Mouse (Mus musculus) brown adipose tissue, adult 24 weeks (tissue): Measurements from ENCODE around the gene Tmem269. TPM values are rescaled to one million over a fixed set of nuclear protein-coding genes. Genes with fewer than 3 reads are reported as not detected.

Experiments used
- H3K27ac ChIP-seq: fragments of 200-500 bp; replicated peaks from 2 replicates; pipeline ENCODE4 v1.5.1; 2012; ENCODE audit warnings: low read depth, mild to moderate bottlenecking, low read length
- H3K4me1 ChIP-seq: fragments of 200-500 bp; 2 replicates; pipeline ENCODE4 v1.6.1; 2012; ENCODE audit warnings: low read length, mixed read lengths; ENCODE audit not compliant: control insufficient read depth, insufficient read depth, insufficient read length
- H3K4me3 ChIP-seq: fragments of 200-500 bp; 2 replicates; pipeline ENCODE4 v1.5.1; 2012; ENCODE audit warnings: low read depth, mild to moderate bottlenecking, low read length, moderate library complexity; ENCODE audit not compliant: insufficient read depth
- polyA plus RNA-seq: library from polyadenylated mRNA; stranded (reverse); fragments of >200 nt; gene quantifications from 2 replicates; pipeline ENCODE4 v1.2.4, GENCODE M21; 2012; ENCODE audit not compliant: missing spikeins, insufficient read depth, insufficient read length

The Tmem269 gene
- polyA plus RNA-seq, 1 experiment: not detected

DNA sequence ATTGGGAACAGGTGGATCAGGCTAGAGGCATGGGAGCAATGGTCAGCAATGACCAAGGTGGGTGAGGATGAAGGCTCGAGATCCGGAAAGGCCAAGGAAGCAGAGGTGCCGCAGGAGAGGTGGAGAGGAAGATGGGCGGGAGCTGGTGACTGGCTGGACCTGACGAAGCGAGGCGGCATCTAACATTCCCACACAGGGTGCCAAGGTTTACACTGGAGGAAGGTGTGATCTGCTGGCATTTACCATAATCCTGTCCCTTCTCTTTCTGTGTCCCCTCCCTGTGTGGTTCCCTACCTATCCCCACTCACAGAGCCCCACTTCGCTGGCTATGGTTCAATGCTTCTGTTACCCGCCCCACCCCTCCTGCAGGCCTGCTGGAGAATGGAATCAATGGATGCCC, 27.9 kb upstream of the Tmem269 start:
- Histone ChIP-seq H3K4me3 (no peak overlapping the region), H3K4me1 (0 out of 2 replicates have a peak, but pooled peaks cover 3% of the 10 kb centered on the region), H3K27ac (no peak overlapping the region)

DNA sequence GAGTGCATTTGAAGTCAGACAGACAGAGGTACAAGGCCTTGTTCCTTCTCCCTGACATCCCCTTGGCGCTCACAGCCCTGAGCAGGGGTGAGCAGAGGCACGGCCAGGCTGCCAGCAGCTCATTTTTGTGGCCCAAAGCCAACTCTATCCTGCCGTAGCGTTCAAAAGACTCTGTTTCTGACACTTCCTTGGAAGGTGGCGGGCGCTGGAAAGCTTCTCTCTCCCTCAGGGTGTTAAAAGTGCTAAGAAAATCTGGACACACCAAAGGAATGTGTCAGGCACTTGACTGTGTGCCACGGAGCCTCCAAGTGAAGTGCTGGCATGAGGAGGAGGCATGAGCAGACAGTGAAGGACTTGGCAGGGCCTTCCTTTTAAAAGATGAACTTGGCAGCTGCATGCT, 27.5 kb upstream of the Tmem269 start:
- 0 out of 2 replicates have a peak, but pooled peaks cover 3% of the 10 kb centered on the region for H3K4me1 ChIP-seq
- H3K27ac ChIP-seq: no peak overlapping the region
- no peak overlapping the region for H3K4me3 ChIP-seq

DNA sequence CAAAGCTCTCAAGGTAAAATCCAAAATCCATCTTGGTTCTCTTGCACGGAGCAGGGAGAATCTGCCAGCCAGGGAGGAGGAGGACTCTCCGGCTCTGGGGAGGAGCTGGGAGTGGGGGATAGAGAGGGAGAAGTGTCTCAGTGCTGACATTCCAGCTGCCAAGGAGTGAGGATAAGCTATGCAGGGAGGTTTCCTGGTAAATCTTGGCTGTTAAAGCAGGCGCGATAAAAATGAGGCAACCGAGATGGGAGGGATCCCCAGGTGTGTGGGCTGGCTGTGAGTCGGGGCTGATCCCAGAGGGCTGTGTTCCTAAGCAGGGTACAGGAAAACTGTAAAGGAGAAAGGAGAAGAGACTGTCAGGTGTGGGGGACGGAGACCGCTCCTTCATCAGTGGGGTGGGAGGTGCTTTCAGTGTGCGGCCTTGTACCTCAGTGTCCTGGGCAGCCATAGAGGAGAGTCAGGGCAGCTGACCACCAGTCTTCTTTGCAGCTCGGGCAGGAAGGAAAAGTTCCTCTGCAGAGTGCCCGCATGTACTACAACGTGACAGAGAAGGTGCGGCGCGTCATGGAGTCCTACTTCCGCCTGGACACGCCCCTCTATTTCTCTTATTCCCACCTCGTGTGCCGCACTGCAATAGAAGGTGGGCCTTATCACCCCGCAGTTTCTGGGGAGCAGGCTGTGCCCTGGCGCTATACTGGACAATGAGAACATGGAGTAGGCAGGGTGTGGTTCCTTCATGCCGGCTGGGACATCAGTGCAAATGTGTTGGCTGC, 26.6 kb upstream of the Tmem269 start:
- Histone ChIP-seq H3K27ac (no peak overlapping the region), H3K4me3 (no peak overlapping the region), H3K4me1 (0 out of 2 replicates have a peak, but pooled peaks cover 3% of the 10 kb centered on the region)

DNA sequence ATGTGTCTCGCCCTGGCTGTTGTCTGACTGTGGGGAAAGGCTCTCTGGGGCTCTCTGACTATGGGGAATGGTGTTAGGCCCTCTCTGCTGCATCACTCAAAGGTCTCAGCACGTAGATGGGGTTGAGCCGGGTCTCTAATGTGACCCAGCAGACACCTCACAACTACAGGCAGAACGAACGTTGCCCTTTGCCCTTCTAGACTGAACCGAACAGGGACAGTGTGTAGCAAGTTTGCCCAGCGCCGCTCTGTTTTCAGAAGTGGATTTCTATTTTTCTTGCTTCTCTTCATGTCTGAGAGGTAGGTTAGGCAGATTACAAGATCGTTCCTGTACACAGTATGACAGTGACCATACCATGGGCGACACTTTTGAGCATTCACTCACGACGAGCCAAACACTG, 24.6 kb upstream of the Tmem269 start:
- H3K4me1 ChIP-seq: 0 out of 2 replicates have a peak, but pooled peaks cover 3% of the 10 kb centered on the region
- no peak overlapping the region for H3K27ac ChIP-seq
- no peak overlapping the region for H3K4me3 ChIP-seq

DNA sequence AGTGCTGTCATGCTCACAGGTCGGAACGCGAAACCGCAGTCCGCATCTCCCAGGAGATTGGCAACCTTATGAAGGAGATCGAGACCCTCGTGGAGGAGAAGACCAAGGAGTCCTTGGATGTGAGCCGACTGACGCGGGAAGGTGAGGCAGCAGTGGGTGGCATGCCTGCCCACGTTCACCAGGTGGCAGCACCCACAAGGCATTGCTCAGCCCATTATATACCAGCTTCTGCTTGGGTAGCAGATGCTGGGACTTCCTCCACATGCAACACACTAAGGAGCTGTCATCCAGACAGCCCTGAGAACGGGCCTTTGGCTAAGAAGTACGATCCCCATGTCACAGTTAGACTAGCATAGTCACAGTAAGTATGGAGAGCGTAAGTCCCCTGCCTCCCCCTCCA, 23.6 kb upstream of the Tmem269 start:
- Histone ChIP-seq H3K27ac (no peak overlapping the region), H3K4me3 (no peak overlapping the region), H3K4me1 (0 out of 2 replicates have a peak, but pooled peaks cover 2% of the 10 kb centered on the region)

DNA sequence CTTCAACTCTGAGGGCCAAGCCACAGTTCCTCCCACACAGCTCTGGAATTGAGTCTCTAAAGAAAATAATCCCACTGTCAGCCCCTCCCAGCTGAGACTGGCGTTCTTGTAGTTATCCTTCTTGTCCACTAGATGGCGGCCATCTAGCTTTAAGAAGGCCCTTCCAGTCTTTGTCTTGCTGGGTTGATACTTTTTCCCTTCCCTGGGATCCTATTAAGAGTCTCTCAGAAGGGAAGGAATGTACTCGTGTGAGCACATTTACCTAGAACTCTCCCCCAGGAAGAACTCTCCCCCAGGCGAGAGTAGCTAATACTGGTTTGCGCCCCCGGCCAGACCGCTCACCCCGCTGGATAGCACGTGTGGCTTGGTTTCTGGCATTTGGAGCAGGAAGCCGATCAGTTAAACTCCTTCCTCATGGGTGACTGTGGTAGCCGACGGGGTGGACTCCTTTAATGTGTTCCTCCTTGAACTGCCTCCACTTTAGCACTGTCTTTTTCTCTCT, 21.2 kb upstream of the Tmem269 start:
- H3K4me1 ChIP-seq: no peaks in the 10 kb centered on the region
- no peak overlapping the region for H3K27ac ChIP-seq
- peak overlapping the region; percentile 38 for H3K4me3 ChIP-seq

DNA sequence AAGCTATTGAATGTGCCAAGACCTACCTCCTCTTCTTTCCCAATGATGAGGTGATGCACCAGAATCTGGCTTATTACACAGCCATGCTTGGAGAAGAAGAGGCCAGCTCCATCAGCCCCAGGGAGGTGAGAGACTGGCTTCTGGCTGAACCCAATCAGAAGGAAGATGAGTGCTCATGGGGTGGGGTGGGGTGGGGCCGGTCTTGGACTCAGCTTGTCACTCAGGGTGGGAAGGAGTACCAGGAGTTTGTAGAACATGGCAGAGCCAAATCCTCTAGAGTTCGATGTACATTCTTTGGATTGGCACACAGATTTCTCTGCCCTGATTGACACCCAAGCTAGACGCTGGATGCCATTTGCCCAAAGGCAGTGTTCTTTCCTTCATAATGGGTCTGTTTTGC, 20.6 kb upstream of the Tmem269 start:
- H3K27ac ChIP-seq: no peak overlapping the region
- no peak overlapping the region for H3K4me3 ChIP-seq
- no peaks in the 10 kb centered on the region for H3K4me1 ChIP-seq

DNA sequence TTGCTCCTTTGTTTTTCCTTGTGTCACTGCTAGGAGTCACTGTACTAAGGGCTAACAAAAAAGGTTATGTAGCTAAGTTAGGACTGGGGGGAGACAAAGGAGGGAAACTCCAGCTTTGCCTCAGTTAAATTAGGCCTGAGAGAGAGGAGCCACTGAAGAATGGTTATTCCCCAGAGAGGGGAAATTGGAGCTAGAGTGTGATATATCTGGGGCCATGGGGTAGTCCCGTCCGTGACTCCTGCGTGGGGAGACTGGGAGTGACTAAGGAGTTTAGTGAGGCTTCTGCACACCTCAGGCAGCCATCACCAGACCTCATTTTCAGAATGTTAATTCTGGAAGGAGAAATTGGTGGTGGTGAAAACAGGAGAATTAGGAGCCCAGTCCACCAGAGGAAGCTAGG, 16.3 kb upstream of the Tmem269 start:
- Histone ChIP-seq H3K4me1 (no peaks in the 10 kb centered on the region), H3K4me3 (no peak overlapping the region), H3K27ac (no peak overlapping the region)

DNA sequence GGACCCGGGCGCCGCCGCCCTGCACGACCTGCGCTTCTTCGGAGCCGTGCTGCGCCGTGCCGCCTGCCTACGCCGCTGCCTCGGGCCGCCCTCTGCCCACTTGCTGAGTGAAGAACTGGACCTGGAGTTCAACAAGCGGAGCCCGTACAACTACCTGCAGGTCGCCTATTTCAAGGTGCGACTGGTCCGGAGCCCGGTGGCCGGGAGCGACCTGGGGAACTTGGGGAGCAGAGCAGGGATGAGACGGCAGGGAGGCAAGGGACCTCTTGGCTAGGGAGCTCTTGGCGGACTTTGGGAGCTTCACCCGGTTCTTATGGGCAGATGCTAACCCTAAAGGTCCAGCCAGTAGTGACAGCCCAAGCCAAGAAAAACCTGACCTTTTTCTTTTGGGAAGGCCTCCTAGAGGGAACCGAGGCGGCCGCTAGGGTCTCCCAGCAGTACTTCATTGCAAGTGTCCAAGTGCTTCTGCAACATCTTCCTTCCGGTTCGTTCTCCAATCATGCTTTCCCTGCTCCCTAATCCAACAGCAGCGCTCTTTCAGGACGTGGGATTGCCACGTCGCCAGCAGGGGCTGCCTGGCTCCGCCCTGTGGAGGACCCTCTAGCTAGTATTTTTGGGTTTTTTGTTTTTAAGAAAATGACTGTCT, 15.4 kb upstream of the Tmem269 start:
- H3K4me3 ChIP-seq: peak overlapping the region; percentile 84
- no peak overlapping the region for H3K27ac ChIP-seq
- H3K4me1 ChIP-seq: no peaks in the 10 kb centered on the region

DNA sequence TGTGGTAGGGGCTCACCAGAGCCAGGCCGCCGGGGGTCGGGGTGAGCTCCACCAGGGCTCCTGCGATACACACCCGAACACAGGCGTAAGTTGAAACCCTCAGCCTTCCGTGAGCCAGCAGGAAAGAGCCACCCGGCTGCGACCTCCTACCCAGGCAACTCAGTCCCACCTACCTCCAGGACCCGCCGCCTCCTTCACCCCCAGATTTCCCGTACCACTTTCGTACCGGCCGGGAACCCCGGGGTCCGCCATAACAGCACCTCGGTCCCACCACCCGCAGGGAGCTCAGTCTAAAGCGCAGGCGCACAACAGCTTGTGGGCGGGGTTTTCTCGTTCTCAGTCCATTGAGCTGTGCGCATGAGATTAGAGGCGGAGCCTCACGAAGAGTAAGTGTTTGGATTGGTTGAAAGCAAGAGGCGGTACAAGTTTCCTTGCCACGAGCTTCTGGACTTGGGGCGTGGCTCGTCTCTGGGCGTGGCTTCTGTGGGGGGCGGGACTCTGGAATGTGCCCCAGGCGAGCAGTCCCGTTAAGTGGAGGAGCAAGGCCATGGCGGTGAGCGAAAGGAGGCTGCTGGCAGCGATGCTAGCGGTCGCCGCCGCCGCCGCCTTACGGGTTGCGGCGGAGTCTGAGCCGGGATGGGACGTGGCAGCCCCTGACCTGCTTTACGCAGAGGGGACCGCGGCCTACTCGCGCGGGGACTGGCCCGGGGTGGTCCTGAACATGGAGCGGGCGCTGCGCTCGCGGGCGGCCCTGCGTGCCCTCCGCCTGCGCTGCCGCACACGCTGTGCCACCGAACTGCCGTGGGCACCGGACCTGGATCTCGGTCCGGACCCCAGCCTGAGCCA, 14.6 kb upstream of the Tmem269 start, which contains the start of the genes AU022252 and P3h1:
AU022252 (minus strand) TSS at position 303 of the 846 bp plus-strand sequence.
P3h1 (plus strand) TSS at position 506 of the 846 bp plus-strand sequence.
- no peaks in the 10 kb centered on the region for H3K4me1 ChIP-seq
- H3K27ac ChIP-seq: no peak within 1 kb of the TSS; the same call in 1 of the 2 replicates
- peak within 1 kb of the TSS; percentile 95 for H3K4me3 ChIP-seq

DNA sequence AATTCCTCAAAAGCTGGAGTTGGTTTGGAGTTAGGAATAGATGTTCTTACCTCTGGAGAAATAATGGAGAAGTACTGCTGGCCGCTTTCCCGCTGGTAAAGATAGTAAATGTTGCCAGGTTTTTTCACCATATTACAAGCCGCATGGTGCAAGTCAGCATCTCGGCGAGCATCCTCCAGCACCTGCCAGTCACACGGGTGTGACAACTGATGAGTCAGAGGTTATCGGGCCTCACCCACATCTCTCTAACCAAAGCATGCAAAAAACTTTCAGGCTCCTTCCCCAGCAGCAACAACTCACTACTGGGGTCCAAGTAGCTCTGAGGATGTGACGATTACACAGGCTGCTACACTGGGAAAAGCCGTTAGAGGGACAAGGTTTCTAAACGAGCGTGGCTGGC, 8.7 kb upstream of the Tmem269 start:
- no peak overlapping the region for H3K27ac ChIP-seq
- H3K4me1 ChIP-seq: no peaks in the 10 kb centered on the region
- H3K4me3 ChIP-seq: no peak overlapping the region

DNA sequence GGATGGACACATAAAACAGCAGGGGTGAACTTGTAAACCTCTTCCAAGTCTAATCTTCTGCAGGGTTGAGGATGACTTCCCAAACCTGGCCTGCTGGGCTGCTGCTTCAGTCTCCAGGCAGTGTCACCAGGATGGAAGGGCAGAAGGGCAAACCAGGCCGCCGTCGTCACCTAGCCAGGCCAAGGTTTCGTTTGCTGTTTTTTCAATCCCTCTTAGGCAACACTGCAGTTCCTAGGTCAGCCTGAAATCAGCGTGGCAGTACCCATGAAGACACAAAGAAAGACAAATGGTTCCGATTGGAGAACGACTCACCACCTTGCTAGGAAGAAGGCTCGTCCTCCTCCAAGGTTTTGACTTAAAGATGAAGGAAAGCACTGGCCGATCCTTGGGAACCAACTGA, 7.7 kb upstream of the Tmem269 start:
- H3K4me3 ChIP-seq: no peak overlapping the region
- H3K4me1 ChIP-seq: no peaks in the 10 kb centered on the region
- no peak overlapping the region for H3K27ac ChIP-seq

DNA sequence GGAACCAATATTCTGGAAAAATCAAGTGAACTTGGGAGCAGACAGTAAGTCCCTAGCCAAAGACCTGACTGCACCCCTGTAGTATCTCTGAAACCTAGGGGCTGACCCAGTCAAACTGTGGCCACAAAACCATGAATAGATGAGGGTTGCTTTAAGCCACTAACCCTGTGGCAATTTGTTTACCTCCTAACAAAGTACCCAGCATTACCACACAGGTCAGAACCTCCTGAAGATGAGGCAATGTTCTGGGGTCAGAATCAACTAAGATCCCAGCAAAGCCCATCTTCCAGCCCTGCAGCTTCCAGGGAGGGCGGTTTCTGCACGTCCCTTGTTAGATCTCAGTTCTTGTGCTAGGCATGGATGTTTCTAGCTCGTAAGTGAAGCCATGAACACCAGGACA, 6.5 kb upstream of the Tmem269 start:
- Histone ChIP-seq H3K4me3 (no peak overlapping the region), H3K27ac (no peak overlapping the region)

DNA sequence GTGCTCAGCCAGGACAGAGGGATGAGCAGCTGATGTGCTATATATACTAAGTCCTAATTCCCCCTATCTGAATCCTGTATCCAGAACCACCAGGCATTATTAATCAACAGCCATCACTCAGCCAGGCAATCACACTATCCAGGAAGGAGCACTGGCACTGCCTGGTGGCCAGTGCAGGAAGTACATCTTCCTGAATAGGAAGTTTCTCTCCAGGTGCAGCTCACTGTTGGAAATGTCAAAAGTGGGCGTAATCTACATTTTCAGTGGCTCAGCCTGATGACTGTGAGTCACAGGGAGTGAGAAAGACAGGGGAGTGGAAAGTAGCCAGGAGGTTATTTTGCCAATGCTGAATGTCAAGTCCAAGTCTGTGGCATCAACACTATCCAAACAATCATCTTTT, 5.7 kb upstream of the Tmem269 start:
- no peak overlapping the region for H3K27ac ChIP-seq
- no peak overlapping the region for H3K4me3 ChIP-seq
- no peaks in the 10 kb centered on the region for H3K4me1 ChIP-seq

More for the DNA sequence above, 6.5 kb upstream of the Tmem269 start:
- no peaks in the 10 kb centered on the region for H3K4me1 ChIP-seq

DNA sequence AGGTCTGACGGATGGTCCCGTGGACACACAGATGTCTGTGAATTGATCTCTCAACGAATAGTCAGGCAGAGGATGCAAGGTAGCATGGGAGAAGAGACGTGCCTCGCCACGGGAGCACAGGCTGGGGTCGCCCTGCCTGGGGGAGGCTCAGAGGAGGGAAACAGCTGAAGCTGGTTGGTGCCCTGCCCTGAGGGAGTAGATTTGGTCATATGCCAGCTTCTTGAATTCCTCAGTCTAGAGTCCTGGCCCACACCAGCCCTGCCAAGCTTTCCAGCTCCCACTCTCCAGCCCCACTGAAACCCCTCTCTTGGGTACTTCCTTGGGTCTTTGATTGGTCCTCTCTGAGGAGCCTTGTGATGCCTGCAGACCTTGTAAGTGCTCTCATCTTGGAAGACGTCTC, 1.4 kb downstream of the Tmem269 start:
- H3K4me3 ChIP-seq: no peak overlapping the region
- no peaks in the 10 kb centered on the region for H3K4me1 ChIP-seq
- H3K27ac ChIP-seq: no peak overlapping the region
